Mouse (Mus musculus): Measurements from ENCODE around the gene Otog. TPM values are rescaled to one million over a fixed set of nuclear protein-coding genes. Genes with fewer than 3 reads are reported as not detected.

Gene Otog
- total RNA-seq, 4 experiments from 2014 or later: 0.07 to 0.11 (median 0.10) TPM

GRCm38 (mm10) chr7:46353875-46354274, 113.1 kb downstream of the Otog start:
- no peak for DNase-seq (ENCODE audit: low spot score in 2 of 2)

Other genes starting within 250 kb of the Otog start
- gene Abcc6, start 210.7 kb upstream of the Otog start, total RNA-seq (2022): 1 to 10 TPM; 1.9 to 2.5 (median 2.3) TPM
- gene Nomo1, start 207.3 kb upstream of the Otog start, total RNA-seq (2022): 100 to 1,000 TPM; 100 to 108 (median 103) TPM
- gene Kcnj11, start 140.2 kb upstream of the Otog start, total RNA-seq (2022): 10 to 100 TPM; 38.1 to 45.7 (median 42.5) TPM
- gene Abcc8, start 61.0 kb upstream of the Otog start, total RNA-seq (2022): 10 to 100 TPM; 33.4 to 41.0 (median 38.5) TPM
- gene Ush1c, start 2.5 kb upstream of the Otog start, total RNA-seq (2022): under 1 TPM in 2 of 4 experiments, not detected in 2; 0.24 to 0.79 TPM
- gene Myod1, start 135.5 kb downstream of the Otog start, total RNA-seq (2022): under 1 TPM in 2 of 4 experiments, not detected in 2; 0.19 to 0.23 TPM
- 100 to 1,000 TPM; 134 to 153 (median 136) TPM for gene Kcnc1, start 155.5 kb downstream of the Otog start, total RNA-seq (2022)

All from left cerebral cortex, adult 8-10 months (tissue).